Mouse (Mus musculus) mature B cell (primary cell): ENCODE results near the gene Ryr2.
"Not testable (repeated sequence)": the region's sequence is repeated elsewhere in the genome, so short reads cannot be mapped to it uniquely, and the experiment has no call there.

Experiments
- in situ Hi-C: fragments of 300-500 bp; cut with MboI; formaldehyde crosslinking; loops from 2 replicates; pipeline ENCODE4 v1.14.3; 2019

The Ryr2 gene

GRCm38 (mm10) chr13:12106662-12107632, at the start of gene Ryr2:
Ryr2 (minus strand) TSS chr13:12106945.
- in situ Hi-C loops, result loop anchor here (25.0 kb wide), 1 partner anchor 345 kb away; no protein-coding TSS in a partner anchor

- in situ Hi-C loops, result no loop called here
Measured at GRCm38 (mm10) chr13:12153922-12154321, 47.2 kb upstream of the Ryr2 start.

GRCm38 (mm10) chr13:12146918-12147507, 40.3 kb upstream of the Ryr2 start:
- in situ Hi-C loops, result no loop called here

- in situ Hi-C loops, result no loop called here
Measured at GRCm38 (mm10) chr13:12146402-12146801, 39.7 kb upstream of the Ryr2 start.

GRCm38 (mm10) chr13:12143347-12143746, 36.6 kb upstream of the Ryr2 start:
- in situ Hi-C loops, result no loop called here

- in situ Hi-C loops, result not testable (repeated sequence)
Measured at GRCm38 (mm10) chr13:12136461-12136860, 29.7 kb upstream of the Ryr2 start.

GRCm38 (mm10) chr13:12133549-12133948, 26.8 kb upstream of the Ryr2 start:
- in situ Hi-C loops, result no loop called here

GRCm38 (mm10) chr13:12132160-12132710, 25.5 kb upstream of the Ryr2 start:
- in situ Hi-C loops, result no loop called here

- in situ Hi-C loops, result no loop called here
Measured at GRCm38 (mm10) chr13:12129121-12129520, 22.4 kb upstream of the Ryr2 start.

GRCm38 (mm10) chr13:12126099-12126498, 19.4 kb upstream of the Ryr2 start:
- in situ Hi-C loops, result no loop called here

GRCm38 (mm10) chr13:12124940-12125540, 18.3 kb upstream of the Ryr2 start:
- in situ Hi-C loops, result loop anchor here (25.0 kb wide), 1 partner anchor 363 kb away; no protein-coding TSS in a partner anchor

- in situ Hi-C loops, result loop anchor here (25.0 kb wide), 1 partner anchor 353 kb away; no protein-coding TSS in a partner anchor
Measured at GRCm38 (mm10) chr13:12115551-12115950, 8.8 kb upstream of the Ryr2 start.

GRCm38 (mm10) chr13:12114816-12115215, 8.1 kb upstream of the Ryr2 start:
- in situ Hi-C loops, result loop anchor here (25.0 kb wide), 1 partner anchor 353 kb away; no protein-coding TSS in a partner anchor

- in situ Hi-C loops, result loop anchor here (25.0 kb wide), 1 partner anchor 347 kb away; no protein-coding TSS in a partner anchor
Measured at GRCm38 (mm10) chr13:12108955-12109354, 2.2 kb upstream of the Ryr2 start.

- in situ Hi-C loops, result loop anchor here (25.0 kb wide), 1 partner anchor 344 kb away; no protein-coding TSS in a partner anchor
Measured at GRCm38 (mm10) chr13:12105830-12106628, 716 bp downstream of the Ryr2 start.

- in situ Hi-C loops, result loop anchor here (25.0 kb wide), 1 partner anchor 343 kb away; no protein-coding TSS in a partner anchor
Measured at GRCm38 (mm10) chr13:12105231-12105829, 1.4 kb downstream of the Ryr2 start.

GRCm38 (mm10) chr13:12104318-12104717, 2.4 kb downstream of the Ryr2 start:
- in situ Hi-C loops, result loop anchor here (25.0 kb wide), 1 partner anchor 342 kb away; no protein-coding TSS in a partner anchor

- in situ Hi-C loops, result loop anchor here (25.0 kb wide), 1 partner anchor 341 kb away; no protein-coding TSS in a partner anchor
Measured at GRCm38 (mm10) chr13:12103017-12103416, 3.7 kb downstream of the Ryr2 start.

GRCm38 (mm10) chr13:12099446-12099845, 7.3 kb downstream of the Ryr2 start:
- in situ Hi-C loops, result no loop called here

- in situ Hi-C loops, result no loop called here
Measured at GRCm38 (mm10) chr13:12098981-12099380, 7.8 kb downstream of the Ryr2 start.
